Mouse (Mus musculus) heart, adult 2 months (tissue): Measurements from ENCODE around the gene Hspd1.

Source experiments
- CTCF ChIP-seq: fragments of 200-600 bp; IDR thresholded peaks from 2 replicates; pipeline ENCODE4 v1.8.1; 2022; ENCODE audit warnings: antibody characterized with exemption, mild to moderate bottlenecking, moderate library complexity
- POLR2A ChIP-seq: fragments of 200-500 bp; IDR thresholded peaks from 2 replicates; pipeline ENCODE4 v1.6.1; 2011; ENCODE audit warnings: mild to moderate bottlenecking, low read depth, low read length, control low read depth; ENCODE audit not compliant: insufficient read depth

DNA sequence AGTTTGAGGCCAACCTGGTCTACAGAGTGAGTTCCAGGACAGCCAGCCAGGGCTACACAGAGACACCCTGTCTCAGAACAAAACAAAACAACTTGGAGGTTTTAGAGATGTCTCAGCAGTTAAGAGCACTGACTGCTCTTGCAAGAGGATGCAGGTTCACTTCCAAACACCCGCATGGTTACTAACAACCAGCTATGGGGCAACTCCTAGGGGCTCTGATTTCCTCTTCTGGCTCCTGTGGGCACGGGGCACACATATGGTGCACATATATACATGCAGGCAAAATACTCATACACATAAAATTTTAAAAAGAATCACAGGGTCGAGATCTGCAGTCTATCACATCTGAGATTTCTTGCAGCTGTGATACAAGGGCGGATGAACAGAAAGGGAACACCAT lies 58.6 kb downstream of the Hspd1 start:
- TF ChIP-seq CTCF, result no peak
- TF ChIP-seq POLR2A, result no peak
